Mouse (Mus musculus) liver, embryonic 14.5 days (tissue): ENCODE measurements around the gene Hist1h2bb.

Source experiments
- CTCF ChIP-seq: IDR thresholded peaks from 2 replicates; pipeline ENCODE4 v1.5.1; 2016; ENCODE audit warnings: antibody characterized with exemption, low read depth, control low read depth
- EP300 ChIP-seq: IDR thresholded peaks from 2 replicates; pipeline ENCODE4 v1.6.1; 2016; ENCODE audit warnings: antibody characterized with exemption, low read depth

- TF ChIP-seq EP300: no peak
- no peak for TF ChIP-seq CTCF
Observed at GRCm38 (mm10) chr13:23730479-23730878, 16.1 kb upstream of the Hist1h2bb start.
